Mouse (Mus musculus) liver, postnatal 0 days (tissue): ENCODE data around the gene Tmem117. TPM values are rescaled to one million over a fixed set of nuclear protein-coding genes. Genes with fewer than 3 reads are reported as not detected.

ENCODE experiments used
- ATAC-seq: fragments of 200-750 bp; cut with Nextera tagmentation; 2 replicates; pipeline ENCODE4 v1.8.0; 2017; ENCODE audit warnings: mild to moderate bottlenecking, moderate library complexity
- DNase-seq: peaks from one replicate; pipeline ENCODE4 v3.0.0-alpha.2; 2016
- H3K27ac ChIP-seq: fragments of 300-500 bp; sonication (generic); 2 replicates; pipeline ENCODE4 v1.5.1; 2014; ENCODE audit warnings: antibody characterized with exemption, moderate library complexity, mild to moderate bottlenecking, low read depth
- H3K27me3 ChIP-seq: fragments of 300-500 bp; sonication (generic); 2 replicates; pipeline ENCODE4 v1.6.1; 2014; ENCODE audit warnings: low read length, control low read depth, mixed read lengths; ENCODE audit not compliant: insufficient read depth
- H3K36me3 ChIP-seq: fragments of 300-500 bp; sonication (generic); replicated peaks from 2 replicates; pipeline ENCODE4 v1.6.1; 2014; ENCODE audit warnings: mild to moderate bottlenecking, control low read depth, low read length, moderate library complexity, mixed read lengths; ENCODE audit not compliant: insufficient read depth
- H3K4me1 ChIP-seq: fragments of 300-500 bp; sonication (generic); 2 replicates; pipeline ENCODE4 v1.6.1; 2014; ENCODE audit warnings: antibody characterized with exemption, mild to moderate bottlenecking, control low read depth; ENCODE audit not compliant: insufficient read depth
- H3K4me2 ChIP-seq: fragments of 300-500 bp; sonication (generic); 2 replicates; pipeline ENCODE4 v1.6.1; 2014; ENCODE audit warnings: low read depth, mild to moderate bottlenecking, low read length, moderate library complexity, mixed read lengths
- H3K4me3 ChIP-seq: fragments of 300-500 bp; sonication (generic); 2 replicates; pipeline ENCODE4 v1.5.1; 2014; ENCODE audit warnings: low read depth, low read length
- H3K9ac ChIP-seq: fragments of 300-500 bp; sonication (generic); replicated peaks from 2 replicates; pipeline ENCODE4 v1.6.1; 2014; ENCODE audit warnings: mild to moderate bottlenecking, moderate library complexity
- H3K9me3 ChIP-seq: fragments of 300-500 bp; sonication (generic); 2 replicates; pipeline ENCODE4 v1.6.1; 2016; ENCODE audit warnings: mild to moderate bottlenecking, control low read depth, low read length, mixed read lengths
- CTCF ChIP-seq: sonication (generic); IDR thresholded peaks from 2 replicates; pipeline ENCODE4 v1.5.1; 2016; ENCODE audit warnings: antibody characterized with exemption, low read depth
- EP300 ChIP-seq: IDR thresholded peaks from 2 replicates; pipeline ENCODE4 v1.6.1; 2016; ENCODE audit warnings: antibody characterized with exemption, low read depth, mild to moderate bottlenecking
- WGBS: fragments of 180-500 bp; shearing (Covaris S2); extraction: QIAGEN DNeasy Blood & Tissue Kit; methylation state at CpG from one replicate; pipeline ENCODE4 v1.1.7; 2014; ENCODE audit not compliant: insufficient replicate concordance; 5-methylcytosine and 5-hydroxymethylcytosine counted together
- polyA plus RNA-seq: library from polyadenylated mRNA; unstranded; fragments of >200 nt; fragmentation: Nextera tagmentation; extraction: Ambion mirVana; gene quantifications from 2 replicates; pipeline ENCODE4 v1.2.1, GENCODE M21; 2015

Tmem117 gene
- polyA plus RNA-seq, 1 experiment from 2014 or later: not detected

- ATAC-seq (no peak), DNase-seq (no peak)
- Histone ChIP-seq H3K4me3 (no peak overlapping the region), H3K4me1 (no peaks in the 10 kb centered on the region), H3K9me3 (no peaks in the 10 kb centered on the region), H3K9ac (no peak overlapping the region), H3K27me3 (no peaks in the 10 kb centered on the region), H3K36me3 (no peaks in the 10 kb centered on the region), H3K4me2 (no peak overlapping the region), H3K27ac (no peak overlapping the region)
- WGBS: 78% methylated on average over 2 of the region's 2 CpGs
- no peak for TF ChIP-seq CTCF
- no peak for TF ChIP-seq EP300
Measured at GRCm38 (mm10) chr15:94638207-94638606, 9.2 kb downstream of the Tmem117 start.

GRCm38 (mm10) chr15:94639126-94639525, 10.1 kb downstream of the Tmem117 start:
- ATAC-seq: no peak

GRCm38 (mm10) chr15:94646012-94646411, 17.0 kb downstream of the Tmem117 start:
- no peaks in the 10 kb centered on the region; the same call in 1 of the 2 replicates for H3K27me3 ChIP-seq
- H3K9ac ChIP-seq: no peak overlapping the region
- no peak overlapping the region for H3K4me2 ChIP-seq
- no peak overlapping the region for H3K4me3 ChIP-seq
- H3K4me1 ChIP-seq: no peaks in the 10 kb centered on the region
- TF ChIP-seq EP300: no peak
- no peak for TF ChIP-seq CTCF
- H3K9me3 ChIP-seq: no peaks in the 10 kb centered on the region
- ATAC-seq (no peak), DNase-seq (no peak)
- no peak overlapping the region for H3K27ac ChIP-seq
- 63% methylated on average over 6 of the region's 6 CpGs for WGBS
- H3K36me3 ChIP-seq: no peaks in the 10 kb centered on the region

More at GRCm38 (mm10) chr15:94639126-94639525, 10.1 kb downstream of the Tmem117 start:
- no peak for DNase-seq
- no peak overlapping the region for H3K4me3 ChIP-seq
- no peak overlapping the region for H3K9ac ChIP-seq
- H3K27me3 ChIP-seq: no peaks in the 10 kb centered on the region
- no peaks in the 10 kb centered on the region for H3K36me3 ChIP-seq
- no peak overlapping the region for H3K27ac ChIP-seq
- H3K9me3 ChIP-seq: no peaks in the 10 kb centered on the region
- H3K4me2 ChIP-seq: no peak overlapping the region
- TF ChIP-seq CTCF (no peak), EP300 (no peak)
- 62% methylated on average over 2 of the region's 2 CpGs for WGBS
- no peaks in the 10 kb centered on the region for H3K4me1 ChIP-seq

GRCm38 (mm10) chr15:94648430-94648829, 19.4 kb downstream of the Tmem117 start:
- H3K27ac ChIP-seq: no peak overlapping the region
- 77% methylated on average over 8 of the region's 8 CpGs for WGBS
- H3K36me3 ChIP-seq: no peaks in the 10 kb centered on the region
- DNase-seq: no peak
- H3K9me3 ChIP-seq: no peaks in the 10 kb centered on the region
- H3K4me1 ChIP-seq: no peaks in the 10 kb centered on the region
- H3K27me3 ChIP-seq: no peaks in the 10 kb centered on the region; the same call in 1 of the 2 replicates
- no peak overlapping the region for H3K4me3 ChIP-seq
- no peak overlapping the region for H3K9ac ChIP-seq
- TF ChIP-seq EP300: no peak
- TF ChIP-seq CTCF: no peak
- ATAC-seq: no peak
- no peak overlapping the region for H3K4me2 ChIP-seq

- DNase-seq: no peak
- no peak for ATAC-seq
- H3K9me3 ChIP-seq: no peaks in the 10 kb centered on the region
- H3K36me3 ChIP-seq: no peaks in the 10 kb centered on the region
- H3K9ac ChIP-seq: no peak overlapping the region
- H3K27me3 ChIP-seq: no peaks in the 10 kb centered on the region; the same call in 1 of the 2 replicates
- WGBS: 61% methylated on average over 17 of the region's 17 CpGs
- no peak overlapping the region for H3K27ac ChIP-seq
- no peaks in the 10 kb centered on the region for H3K4me1 ChIP-seq
- no peak overlapping the region for H3K4me2 ChIP-seq
- H3K4me3 ChIP-seq: no peak overlapping the region
- TF ChIP-seq EP300 (no peak), CTCF (no peak)
Measured at GRCm38 (mm10) chr15:94649071-94649765, 20.2 kb downstream of the Tmem117 start.

GRCm38 (mm10) chr15:94649766-94650120, 20.7 kb downstream of the Tmem117 start:
- Histone ChIP-seq H3K4me3 (no peak overlapping the region), H3K9ac (no peak overlapping the region), H3K27ac (no peak overlapping the region), H3K27me3 (no peaks in the 10 kb centered on the region; the same call in 1 of the 2 replicates), H3K4me1 (no peaks in the 10 kb centered on the region), H3K4me2 (no peak overlapping the region), H3K9me3 (no peaks in the 10 kb centered on the region), H3K36me3 (no peaks in the 10 kb centered on the region)
- TF ChIP-seq CTCF (no peak), EP300 (no peak)
- DNase-seq: no peak
- WGBS: 54% methylated on average over 13 of the region's 13 CpGs
- no peak for ATAC-seq
